Mouse (Mus musculus) lung, postnatal 0 days (tissue): ENCODE results near the gene Tapt1.

ENCODE experiments used
- CTCF ChIP-seq: IDR thresholded peaks from 2 replicates; pipeline ENCODE4 v1.5.1; 2016; ENCODE audit warnings: antibody characterized with exemption, mild to moderate bottlenecking
- EP300 ChIP-seq: IDR thresholded peaks from 2 replicates; pipeline ENCODE4 v1.6.1; 2016; ENCODE audit warnings: antibody characterized with exemption, mild to moderate bottlenecking, control low read depth

DNA sequence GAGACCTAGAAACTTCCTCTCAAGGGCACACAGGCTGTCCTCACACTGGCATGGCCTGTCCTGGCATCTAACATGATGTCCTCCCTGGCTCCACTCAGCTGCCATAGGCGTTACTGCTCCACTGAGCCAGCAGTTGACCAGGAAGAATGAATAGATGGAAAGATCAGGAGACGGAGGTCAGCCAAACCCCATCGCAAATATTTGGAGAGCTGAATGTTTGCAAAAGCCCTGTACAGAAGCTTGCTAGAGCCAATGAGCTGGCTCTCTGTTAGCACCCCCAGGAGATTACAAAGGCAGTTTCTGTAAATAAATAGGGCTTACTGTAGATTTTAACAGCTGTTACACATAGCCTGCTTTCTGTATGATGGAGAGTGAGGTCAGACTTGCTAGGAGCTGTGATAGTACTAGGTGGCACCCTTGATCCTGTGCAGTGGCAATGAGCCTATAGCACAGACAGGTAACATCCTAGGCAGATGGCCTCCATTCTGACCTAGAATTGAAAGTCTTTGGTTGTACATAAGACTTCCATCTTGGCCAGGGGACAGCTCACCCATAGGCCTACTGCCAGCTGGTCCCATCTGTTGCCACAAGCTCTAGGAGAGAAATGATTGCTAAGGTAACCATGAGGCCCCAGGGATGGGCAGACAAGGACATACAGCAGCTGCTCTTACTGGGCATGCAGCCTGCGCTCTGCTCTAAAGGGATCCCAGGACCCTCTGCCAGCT, 74.9 kb downstream of the Tapt1 start:
- peak; percentile 29; the same call in 1 of the 2 replicates for TF ChIP-seq CTCF
- TF ChIP-seq EP300, result 0 out of 2 replicates have a peak, but pooled peaks have one; percentile 20
